Mouse (Mus musculus): ENCODE measurements around the gene Zbtb8b. TPM values are rescaled to one million over a fixed set of nuclear protein-coding genes. Genes with fewer than 3 reads are reported as not detected.

The Zbtb8b gene
- total RNA-seq (2014; rRNA removed) (7.0 and 10.5 TPM in 2 replicates), polyA plus RNA-seq (2015; fragmentation: Nextera tagmentation; extraction: Ambion mirVana) (6.0 and 9.2 TPM in 2 replicates)

DNA sequence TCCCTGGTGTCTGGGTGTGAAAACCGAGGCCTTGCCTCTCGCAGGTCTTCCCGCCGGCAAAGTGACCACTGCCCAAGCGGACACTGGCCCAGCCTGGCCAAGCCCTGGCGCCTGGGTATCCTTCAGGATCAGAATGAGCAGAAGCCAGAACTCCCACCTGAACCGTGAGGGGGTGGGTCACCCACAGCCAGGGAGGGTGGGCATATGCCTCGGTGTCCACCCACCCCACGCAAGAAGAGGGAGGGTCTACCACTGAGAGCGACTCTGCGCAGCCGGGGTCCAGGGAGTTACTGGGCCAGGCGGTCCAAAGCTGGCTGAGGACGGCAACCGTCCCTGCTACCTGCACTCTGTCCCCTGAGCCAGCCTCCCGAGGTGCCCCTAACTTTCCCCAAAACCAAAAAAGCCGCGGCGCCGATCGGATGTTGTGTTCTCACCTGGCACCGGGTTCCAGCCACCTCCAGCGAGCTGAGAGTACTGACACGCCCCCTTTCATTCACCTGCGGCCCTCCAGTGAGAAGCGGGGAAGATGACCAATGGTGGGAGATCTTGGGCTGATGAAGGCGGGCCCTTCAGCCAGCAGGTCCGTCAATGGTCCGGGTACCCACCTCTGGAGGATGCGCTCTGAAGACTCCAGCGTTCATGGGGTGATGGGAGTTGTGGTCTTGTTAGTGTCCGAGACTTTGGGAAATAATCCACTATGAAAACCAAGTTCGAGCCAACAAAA, at the start of gene Zbtb8b:
TSS of gene Zbtb8b (minus strand) at position 514 of the 724 bp plus-strand sequence.
- peak within 1 kb of the TSS; percentile 42 for H3K9ac ChIP-seq
- no peaks in the 10 kb centered on the region for H3K36me3 ChIP-seq (ENCODE audit: insufficient read depth)
- no peaks in the 10 kb centered on the region for H3K9me3 ChIP-seq (ENCODE audit: low read length)
- peak within 1 kb of the TSS; percentile 51 for H3K4me3 ChIP-seq (ENCODE audit: low read depth, low read length)
- no peaks in the 10 kb centered on the region for H3K4me1 ChIP-seq (ENCODE audit: insufficient read depth)
- TF ChIP-seq CTCF (IDR thresholded peaks at IDR 0.05; ENCODE audit: low read depth), result no peak
- peak within 1 kb of the TSS; percentile 61 for H3K4me2 ChIP-seq (ENCODE audit: low read depth)
- ATAC-seq, result peak; percentile 98
- 3% methylated on average over 33 of the region's 33 CpGs for WGBS
- H3K27me3 ChIP-seq (ENCODE audit: insufficient read depth, low read length), result peaks cover 21% of the 10 kb centered on the region
- peak; percentile 80 for DNase-seq
- no peak within 1 kb of the TSS for H3K27ac ChIP-seq (ENCODE audit: low read depth, low read length)

- Histone ChIP-seq H3K4me2 (ENCODE audit: low read depth) (no peak overlapping the region), H3K27ac (ENCODE audit: low read depth, low read length) (no peak overlapping the region), H3K27me3 (ENCODE audit: insufficient read depth, low read length) (no peaks in the 10 kb centered on the region), H3K9me3 (ENCODE audit: low read length) (no peaks in the 10 kb centered on the region), H3K4me1 (ENCODE audit: insufficient read depth) (no peaks in the 10 kb centered on the region), H3K4me3 (ENCODE audit: low read depth, low read length) (no peak overlapping the region), H3K36me3 (ENCODE audit: insufficient read depth) (peaks cover 67% of the 10 kb centered on the region), H3K9ac (no peak overlapping the region)
- WGBS, result 87% methylated on average over 1 of the region's 1 CpGs
- ATAC-seq (no peak), DNase-seq (no peak)
- TF ChIP-seq CTCF (IDR thresholded peaks at IDR 0.05; ENCODE audit: low read depth), result no peak
These were observed 40.4 kb upstream of the Zbtb8b start for GRCm38 (mm10) chr4:129481090-129481489.

DNA sequence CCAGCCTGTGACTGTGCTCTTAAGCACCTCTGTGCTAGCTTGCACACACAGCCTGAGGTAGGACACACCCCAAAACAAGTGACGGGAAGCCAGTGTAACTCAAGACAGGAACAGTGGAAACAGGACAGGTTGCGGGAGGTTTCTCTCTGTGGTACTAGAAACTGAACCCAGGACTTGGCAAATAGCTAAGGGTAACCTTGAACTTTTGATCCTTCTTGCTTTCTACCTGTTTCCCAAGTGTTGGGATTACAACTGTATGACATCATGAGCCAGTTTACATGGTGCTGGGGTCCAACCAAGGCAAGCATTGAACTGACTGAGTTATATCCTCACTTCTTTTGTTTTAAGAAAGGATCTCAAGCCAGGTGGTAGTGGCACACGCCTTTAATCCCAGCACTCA, 39.2 kb upstream of the Zbtb8b start:
- no peak overlapping the region for H3K9ac ChIP-seq
- H3K27ac ChIP-seq (ENCODE audit: low read depth, low read length), result no peak overlapping the region
- H3K4me3 ChIP-seq (ENCODE audit: low read depth, low read length), result no peak overlapping the region
- ATAC-seq (no peak), DNase-seq (no peak)
- H3K9me3 ChIP-seq (ENCODE audit: low read length), result no peaks in the 10 kb centered on the region
- no peak overlapping the region for H3K4me2 ChIP-seq (ENCODE audit: low read depth)
- H3K27me3 ChIP-seq (ENCODE audit: insufficient read depth, low read length), result no peaks in the 10 kb centered on the region
- H3K4me1 ChIP-seq (ENCODE audit: insufficient read depth), result no peaks in the 10 kb centered on the region
- 90% methylated on average over 3 of the region's 3 CpGs for WGBS
- H3K36me3 ChIP-seq (ENCODE audit: insufficient read depth), result peaks cover 64% of the 10 kb centered on the region
- TF ChIP-seq CTCF (IDR thresholded peaks at IDR 0.05; ENCODE audit: low read depth), result no peak

DNA sequence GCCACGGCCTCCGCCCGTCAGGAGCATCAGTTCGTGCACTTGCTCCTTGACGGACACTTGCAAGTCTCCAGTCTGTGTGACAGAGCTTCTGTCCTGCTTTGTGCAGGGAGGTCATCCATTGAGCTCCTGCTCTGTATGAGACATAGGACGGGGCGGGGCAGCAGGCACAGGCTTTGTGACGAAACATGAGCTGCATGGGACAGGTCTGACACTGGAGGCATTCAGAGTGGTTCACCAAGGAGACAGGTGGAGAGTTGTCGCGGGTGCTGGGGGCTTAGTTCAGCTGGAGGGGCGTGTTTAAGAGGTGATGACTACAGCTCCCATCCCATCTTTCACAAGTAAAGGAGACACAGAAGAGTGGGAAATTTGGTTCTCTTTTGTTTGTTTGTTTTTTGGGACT, 35.4 kb upstream of the Zbtb8b start:
- no peak overlapping the region for H3K27ac ChIP-seq (ENCODE audit: low read depth, low read length)
- H3K4me2 ChIP-seq (ENCODE audit: low read depth), result no peak overlapping the region
- peaks cover 73% of the 10 kb centered on the region for H3K36me3 ChIP-seq (ENCODE audit: insufficient read depth)
- no peaks in the 10 kb centered on the region for H3K9me3 ChIP-seq (ENCODE audit: low read length)
- DNase-seq (no peak), ATAC-seq (no peak)
- no peak overlapping the region for H3K9ac ChIP-seq
- WGBS, result 92% methylated on average over 11 of the region's 11 CpGs
- no peaks in the 10 kb centered on the region for H3K4me1 ChIP-seq (ENCODE audit: insufficient read depth)
- no peak for TF ChIP-seq CTCF (IDR thresholded peaks at IDR 0.05; ENCODE audit: low read depth)
- no peak overlapping the region for H3K4me3 ChIP-seq (ENCODE audit: low read depth, low read length)
- H3K27me3 ChIP-seq (ENCODE audit: insufficient read depth, low read length), result no peaks in the 10 kb centered on the region

GRCm38 (mm10) chr4:129464286-129464815, 23.7 kb upstream of the Zbtb8b start:
- Histone ChIP-seq H3K9me3 (ENCODE audit: low read length) (no peaks in the 10 kb centered on the region), H3K27me3 (ENCODE audit: insufficient read depth, low read length) (no peaks in the 10 kb centered on the region), H3K36me3 (ENCODE audit: insufficient read depth) (peaks cover 51% of the 10 kb centered on the region), H3K9ac (no peak overlapping the region), H3K27ac (ENCODE audit: low read depth, low read length) (no peak overlapping the region), H3K4me3 (ENCODE audit: low read depth, low read length) (no peak overlapping the region), H3K4me2 (ENCODE audit: low read depth) (no peak overlapping the region), H3K4me1 (ENCODE audit: insufficient read depth) (peaks cover 7% of the 10 kb centered on the region)
- no peak for ATAC-seq
- DNase-seq, result no peak
- WGBS, result 84% methylated on average over 4 of the region's 4 CpGs
- no peak for TF ChIP-seq CTCF (IDR thresholded peaks at IDR 0.05; ENCODE audit: low read depth)

DNA sequence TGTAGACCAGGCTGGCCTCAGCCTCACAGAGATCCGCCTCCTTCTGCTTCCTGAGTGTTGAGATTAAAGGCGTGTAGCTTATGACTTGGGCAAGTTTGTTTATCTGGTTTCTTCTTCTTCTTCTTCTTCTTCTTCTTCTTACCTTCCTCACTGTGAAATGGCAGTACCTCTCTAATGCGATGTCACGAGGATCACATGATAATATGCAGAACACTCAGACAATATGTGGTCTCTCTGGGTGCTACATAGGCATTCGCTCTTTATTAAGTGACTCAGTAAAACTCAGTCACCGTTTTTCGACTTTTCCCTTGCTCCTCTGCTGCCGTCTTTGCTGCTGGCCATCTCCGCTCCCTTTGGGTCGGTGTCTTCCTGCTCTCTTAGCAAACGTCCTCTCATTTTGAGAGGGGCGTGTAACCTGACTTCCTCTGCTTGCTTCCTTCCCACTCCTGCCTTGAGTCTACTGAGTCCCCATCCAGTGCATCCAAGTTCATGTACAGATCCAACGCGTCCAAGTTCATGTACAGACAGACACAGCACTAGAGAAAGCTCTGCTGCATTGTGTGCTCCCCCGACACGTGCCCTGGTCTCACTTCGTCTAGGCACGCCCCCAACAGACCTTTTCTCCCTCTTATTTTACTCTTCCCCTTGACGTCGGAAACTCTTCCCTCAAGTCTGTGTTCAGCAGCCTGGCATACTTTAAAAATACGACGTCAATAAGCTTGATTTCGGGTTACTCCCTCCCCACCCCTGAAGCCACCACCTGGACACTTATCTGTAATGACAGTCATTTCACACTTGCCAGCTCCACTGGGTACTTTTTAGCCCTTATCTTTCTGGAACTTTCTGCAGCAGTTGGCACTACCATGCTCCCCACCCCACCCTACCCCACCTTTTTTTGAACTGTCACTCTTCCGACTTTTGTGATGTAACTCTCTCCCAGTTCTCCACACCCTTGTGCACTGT, 22.7 kb upstream of the Zbtb8b start:
- WGBS, result 89% methylated on average over 24 of the region's 24 CpGs
- no peak for TF ChIP-seq CTCF (IDR thresholded peaks at IDR 0.05; ENCODE audit: low read depth)
- ATAC-seq, result no peak

More for the DNA sequence above, 22.7 kb upstream of the Zbtb8b start:
- Histone ChIP-seq H3K9me3 (ENCODE audit: low read length) (no peaks in the 10 kb centered on the region), H3K9ac (no peak overlapping the region), H3K27me3 (ENCODE audit: insufficient read depth, low read length) (no peaks in the 10 kb centered on the region), H3K36me3 (ENCODE audit: insufficient read depth) (peaks cover 42% of the 10 kb centered on the region), H3K4me1 (ENCODE audit: insufficient read depth) (peaks cover 7% of the 10 kb centered on the region), H3K4me2 (ENCODE audit: low read depth) (no peak overlapping the region), H3K4me3 (ENCODE audit: low read depth, low read length) (no peak overlapping the region), H3K27ac (ENCODE audit: low read depth, low read length) (no peak overlapping the region)
- no peak for DNase-seq
